8 mouse cellular contexts compared by ENCODE assay signal in the genomic region with DNA sequence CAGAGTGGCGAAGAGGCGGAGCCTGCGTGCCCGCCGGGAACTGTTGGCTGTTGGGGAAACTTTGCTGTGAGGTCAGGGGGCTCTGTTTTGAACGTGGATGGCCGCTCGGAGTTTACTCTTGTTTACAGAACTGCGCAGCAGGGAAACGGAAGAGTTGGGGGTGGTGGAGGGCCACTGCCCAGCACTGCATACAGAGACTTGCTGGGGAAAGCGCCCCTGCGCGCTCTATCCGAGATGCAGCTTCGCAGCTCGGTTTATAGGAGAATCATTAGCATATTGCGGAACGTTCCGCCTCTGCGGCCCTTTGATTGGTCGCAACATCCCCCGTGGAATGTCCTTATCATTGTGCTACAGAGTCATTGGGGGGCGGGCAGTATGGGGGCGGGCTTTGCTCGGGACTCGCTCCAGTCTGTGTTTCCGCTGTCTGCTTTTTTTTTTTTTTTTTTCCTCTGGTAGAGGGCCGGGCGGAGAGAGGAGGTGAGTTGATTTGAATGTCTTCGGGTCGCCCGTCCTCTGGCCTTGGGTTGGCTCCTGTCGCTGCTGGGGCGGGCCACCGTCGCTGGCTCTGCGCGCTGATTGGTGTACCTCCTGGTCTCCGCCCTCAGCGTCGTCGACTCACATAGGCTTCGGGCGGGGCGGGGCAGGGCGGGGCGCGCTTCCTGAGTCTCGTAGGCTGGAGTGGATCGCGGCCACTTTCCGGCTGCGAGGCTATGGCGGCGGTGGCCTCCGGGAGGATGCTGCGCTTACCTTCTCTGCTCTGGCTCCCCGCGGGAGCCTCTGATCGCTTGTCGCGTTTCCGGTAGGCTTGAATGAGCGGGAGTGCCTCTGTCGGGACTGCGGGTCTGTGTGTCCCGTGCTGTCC. TPM values are rescaled to one million over a fixed set of nuclear protein-coding genes. Genes with fewer than 3 reads are reported as not detected.
DNase-seq lines count a peak whose midpoint lies in the region; ATAC-seq and TF ChIP-seq lines count a peak whose summit lies in the region.

No protein-coding gene starts in this region.

- peaks cover 17% of the 10 kb centered on the region for H3K36me3 ChIP-seq in kidney, embryonic 14.5 days (ENCODE audit: control insufficient read depth, insufficient read depth, low read length)
- peaks cover 12% of the 10 kb centered on the region for H3K36me3 ChIP-seq in limb, embryonic 15.5 days

- ATAC-seq in kidney, embryonic 14.5 days (ENCODE audit: low FRiP score, low TSS enrichment): peak; percentile 82
- peak; percentile 85 for ATAC-seq in limb, embryonic 15.5 days (ENCODE audit: insufficient number of reproducible peaks, low FRiP score, low TSS enrichment, low read depth)

- H3K27ac ChIP-seq in bone marrow macrophage, adult 2 months (ENCODE audit: insufficient read depth, low read depth, low read length): peak overlapping the region; percentile 85
- peak overlapping the region; percentile 43 for H3K27ac ChIP-seq in embryonic fibroblast, embryonic 13.5 days (ENCODE audit: insufficient read depth, low read length)
- H3K27ac ChIP-seq in kidney, embryonic 14.5 days (ENCODE audit: low read depth, low read length): peak overlapping the region; percentile 98
- peak overlapping the region; percentile 100 for H3K27ac ChIP-seq in limb, embryonic 15.5 days

- TF ChIP-seq CTCF in bone marrow macrophage, adult 2 months (IDR thresholded peaks at IDR 0.05; ENCODE audit: low read depth, low read length): no peak
- TF ChIP-seq CTCF in embryonic fibroblast, embryonic 13.5 days (IDR thresholded peaks at IDR 0.05; ENCODE audit: borderline replicate concordance, insufficient read depth, low read length): no peak

- H3K9ac ChIP-seq in kidney, embryonic 14.5 days (ENCODE audit: low read depth, low read length): peak overlapping the region; percentile 97
- H3K9ac ChIP-seq in limb, embryonic 15.5 days: peak overlapping the region; percentile 80

- peak; percentile 99 for DNase-seq in A20 (ENCODE audit: low read depth, low spot score)
- peak; percentile 99 for DNase-seq in heart, adult 9 months (ENCODE audit: low spot score in 2 of 2)
- peak; percentile 90 to 93 for DNase-seq in monocyte, adult 2 months (ENCODE audit: low read depth in 1 of 2, low spot score in 2 of 2)
- DNase-seq in spleen, postnatal 36 days (ENCODE audit: low spot score in 2 of 2): peak; percentile 97 to 98

- TF ChIP-seq POLR2A in bone marrow macrophage, adult 2 months (IDR thresholded peaks at IDR 0.05; ENCODE audit: borderline replicate concordance, low read depth, low read length): peak; percentile 100
- peak; percentile 100 for TF ChIP-seq POLR2A in embryonic fibroblast, embryonic 13.5 days (IDR thresholded peaks at IDR 0.05; ENCODE audit: low read depth, low read length)

- no peaks in the 10 kb centered on the region for H3K9me3 ChIP-seq in kidney, embryonic 14.5 days (ENCODE audit: control insufficient read depth, low read length)
- no peaks in the 10 kb centered on the region for H3K9me3 ChIP-seq in limb, embryonic 15.5 days

- no peaks in the 10 kb centered on the region for H3K27me3 ChIP-seq in kidney, embryonic 14.5 days (ENCODE audit: control insufficient read depth, insufficient read depth, low read length)
- no peaks in the 10 kb centered on the region for H3K27me3 ChIP-seq in limb, embryonic 15.5 days

- H3K4me2 ChIP-seq in kidney, embryonic 14.5 days (replicated peaks; ENCODE audit: low read depth, low read length): peak overlapping the region; percentile 80
- peak overlapping the region; percentile 83 for H3K4me2 ChIP-seq in limb, embryonic 15.5 days

- H3K4me1 ChIP-seq in bone marrow macrophage, adult 2 months (ENCODE audit: control insufficient read depth, insufficient read depth, low read length): peaks cover 16% of the 10 kb centered on the region
- H3K4me1 ChIP-seq in embryonic fibroblast, embryonic 13.5 days (ENCODE audit: control insufficient read depth, insufficient read depth, low read length): 0 out of 2 replicates have a peak, but pooled peaks cover 1% of the 10 kb centered on the region
- peaks cover 28% of the 10 kb centered on the region for H3K4me1 ChIP-seq in kidney, embryonic 14.5 days (ENCODE audit: control insufficient read depth, insufficient read depth, low read length)
- peaks cover 21% of the 10 kb centered on the region for H3K4me1 ChIP-seq in limb, embryonic 15.5 days

- peak overlapping the region; percentile 100 for H3K4me3 ChIP-seq in bone marrow macrophage, adult 2 months (ENCODE audit: insufficient read depth, low read length)
- peak overlapping the region; percentile 77 for H3K4me3 ChIP-seq in embryonic fibroblast, embryonic 13.5 days (ENCODE audit: insufficient read depth, low read length)
- peak overlapping the region; percentile 97 for H3K4me3 ChIP-seq in kidney, embryonic 14.5 days (ENCODE audit: low read length)
- H3K4me3 ChIP-seq in limb, embryonic 15.5 days: peak overlapping the region; percentile 91

- WGBS in kidney, embryonic 14.5 days: under 1% methylated on average over 66 of the region's 67 CpGs
- under 1% methylated on average over 67 of the region's 67 CpGs for WGBS in limb, embryonic 15.5 days

RNA-seq across cellular contexts. Expression of a gene that starts 2.6 kb away (rescaled TPM):
- 52.6 and 59.4 TPM in 2 replicates for polyA plus RNA-seq in bone marrow macrophage, adult 2 months (2012; ENCODE audit: insufficient read depth, insufficient read length, missing spikeins)
- polyA plus RNA-seq in embryonic fibroblast, embryonic 13.5 days (2011; ENCODE audit: insufficient read length, low read depth, missing spikeins): 38.5 and 44.1 TPM in 2 replicates
- polyA plus RNA-seq in kidney, embryonic 14.5 days (2014; fragmentation: Nextera tagmentation; extraction: Ambion mirVana): 35.7 and 40.7 TPM in 2 replicates
- polyA plus RNA-seq in limb, embryonic 15.5 days (2015; fragmentation: Nextera tagmentation; extraction: Ambion mirVana): 38.0 and 39.9 TPM in 2 replicates

RNA-seq across cellular contexts. Expression of a gene that starts 7.4 kb away (rescaled TPM):
- 19.5 and 27.3 TPM in 2 replicates for polyA plus RNA-seq in bone marrow macrophage, adult 2 months (2012; ENCODE audit: insufficient read depth, insufficient read length, missing spikeins)
- polyA plus RNA-seq in embryonic fibroblast, embryonic 13.5 days (2011; ENCODE audit: insufficient read length, low read depth, missing spikeins): 18.4 and 21.7 TPM in 2 replicates
- 22.8 and 23.8 TPM in 2 replicates for polyA plus RNA-seq in kidney, embryonic 14.5 days (2014; fragmentation: Nextera tagmentation; extraction: Ambion mirVana)
- polyA plus RNA-seq in limb, embryonic 15.5 days (2015; fragmentation: Nextera tagmentation; extraction: Ambion mirVana): 25.9 and 29.7 TPM in 2 replicates

Comparison
In these comparisons a context has a peak if more than half of its experiments do, and no peak if none do; other contexts are left out.
1. Peak in every context shown above with its lines: DNase-seq, ATAC-seq, H3K4me3 ChIP-seq and H3K27ac ChIP-seq.
2. H3K27ac ChIP-seq: peak in every context shown above with its lines; median percentile 100 in limb, embryonic 15.5 days; 98 in kidney, embryonic 14.5 days; 85 in bone marrow macrophage, adult 2 months; 43 in embryonic fibroblast, embryonic 13.5 days.